Mouse (Mus musculus): ENCODE measurements around the gene Btbd35f15. TPM values are rescaled to one million over a fixed set of nuclear protein-coding genes. Genes with fewer than 3 reads are reported as not detected.
"Not testable (repeated sequence)": the region's sequence is repeated elsewhere in the genome, so short reads cannot be mapped to it uniquely, and the experiment has no call there.

Btbd35f15 gene
- not detected in 2 replicates for polyA plus RNA-seq (2016; fragmentation: Nextera tagmentation; extraction: Ambion mirVana)

GRCm38 (mm10) chrX:33577214-33577613 is at the start of gene Btbd35f15:
Gene Btbd35f15, minus strand, starts transcription at chrX:33577314.
- not testable (repeated sequence) for H3K4me1 ChIP-seq (replicated peaks); ATAC-seq (ENCODE audit: insufficient number of reproducible peaks, insufficient read depth, low FRiP score, low TSS enrichment, low read depth); H3K9ac ChIP-seq (replicated peaks); H3K4me3 ChIP-seq (replicated peaks); H3K27me3 ChIP-seq; H3K4me2 ChIP-seq; H3K9me3 ChIP-seq; H3K27ac ChIP-seq; H3K36me3 ChIP-seq
- WGBS, result no CpG with 5 or more reads among the region's 3 CpGs

Other genes with a start within 250 kb of the Btbd35f15 start
- not detected in 2 replicates for gene Btbd35f13, start 79.9 kb upstream of the Btbd35f15 start, polyA plus RNA-seq (2016; fragmentation: Nextera tagmentation; extraction: Ambion mirVana)
- gene Btbd35f14, start 125.0 kb upstream of the Btbd35f15 start, polyA plus RNA-seq (2016; fragmentation: Nextera tagmentation; extraction: Ambion mirVana), result not detected in 2 replicates

Measured in limb, embryonic 12.5 days (tissue).